ENCODE assay signal across 9 mouse cellular contexts in the genomic region with DNA sequence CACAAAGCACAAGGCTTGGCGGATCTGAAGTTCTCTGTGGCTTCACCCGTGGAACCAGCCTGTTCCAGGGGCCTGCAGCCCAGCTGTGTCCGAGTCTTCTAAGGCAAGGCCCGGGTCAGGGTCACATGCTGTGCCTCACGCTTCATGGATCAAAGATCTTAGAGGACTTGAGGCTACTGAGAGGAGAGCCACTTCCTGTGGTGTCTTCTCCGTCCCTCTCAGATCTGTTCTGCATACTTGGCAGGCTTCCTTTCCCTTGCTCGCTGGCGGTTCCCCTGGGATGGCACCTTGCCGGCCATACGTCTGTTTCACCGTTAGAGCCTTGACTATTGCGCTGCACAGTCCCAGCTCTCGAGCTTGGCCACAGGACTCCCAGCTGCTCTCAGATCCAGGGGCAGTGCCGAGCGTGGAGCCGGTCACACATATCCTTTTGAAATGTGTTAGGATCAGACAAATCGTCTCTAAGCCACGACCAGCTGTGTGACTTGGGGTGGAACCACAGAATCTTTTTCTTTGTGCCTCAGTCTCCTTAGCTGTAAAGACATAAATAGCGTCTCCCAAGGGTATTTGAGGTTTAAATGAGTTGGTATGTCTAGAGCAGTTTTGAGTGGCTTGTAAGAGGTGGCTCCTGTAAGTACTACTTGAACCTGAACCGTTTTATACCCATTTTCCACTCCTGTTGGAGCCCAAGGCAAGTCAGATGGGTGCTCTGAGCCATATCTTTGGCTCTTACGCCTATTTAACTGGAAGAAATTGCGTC. TPM values are rescaled to one million over a fixed set of nuclear protein-coding genes. Genes with fewer than 3 reads are reported as not detected.
DNase-seq lines count a peak whose midpoint lies in the region; ATAC-seq and TF ChIP-seq lines count a peak whose summit lies in the region.
"Had no signal": no experiment of that assay in that cellular context is flagged by ENCODE, and none has a peak within 500 bp of the region (broad histone marks: within the 10 kb centered on the region; RNA-seq: fewer than 3 reads in every experiment).

No protein-coding gene starts in this region.

- no peak overlapping the region for H3K9ac ChIP-seq in midbrain, embryonic 11.5 days (ENCODE audit: low read length)
- H3K9ac ChIP-seq: liver, embryonic 15.5 days had no signal

- DNase-seq in cerebellum, adult 2 months = peak; percentile 63 to 67
- DNase-seq in cerebellum, adult 8-10 months = no peak
- peak; percentile 55 to 64 for DNase-seq in cerebellum, postnatal 25 days
- peak; percentile 74 for DNase-seq in kidney, adult 11 months
- peak; percentile 81 for DNase-seq in midbrain, embryonic 11.5 days (ENCODE audit: low spot score, missing footprints)
- no peak for DNase-seq in urinary bladder, postnatal 10 days (ENCODE audit: low spot score)
- no peak for DNase-seq in right cerebral cortex, postnatal 14 days
- no peak for DNase-seq in urinary bladder, postnatal 4 days (ENCODE audit: low spot score in 2 of 2)

- TF ChIP-seq POLR2A in cerebellum, adult 2 months (IDR thresholded peaks at IDR 0.05; ENCODE audit: borderline replicate concordance, insufficient read depth, low read length) = no peak

- H3K36me3 ChIP-seq in midbrain, embryonic 11.5 days (ENCODE audit: control insufficient read depth, insufficient read depth, low read length) = peaks cover 17% of the 10 kb centered on the region
- H3K36me3 ChIP-seq: liver, embryonic 15.5 days had no signal

- H3K9me3 ChIP-seq in midbrain, embryonic 11.5 days (ENCODE audit: control insufficient read depth, low read length) = no peaks in the 10 kb centered on the region
- H3K9me3 ChIP-seq: liver, embryonic 15.5 days had no signal

- peak overlapping the region; percentile 75 for H3K27ac ChIP-seq in cerebellum, adult 2 months (ENCODE audit: insufficient read depth, low read length)
- no peak overlapping the region for H3K27ac ChIP-seq in midbrain, embryonic 11.5 days (ENCODE audit: low read depth, low read length)
- H3K27ac ChIP-seq: liver, embryonic 15.5 days had no signal

- H3K27me3 ChIP-seq in cerebellum, adult 2 months (ENCODE audit: control insufficient read depth, insufficient read depth, low read length) = no peaks in the 10 kb centered on the region
- H3K27me3 ChIP-seq in midbrain, embryonic 11.5 days (ENCODE audit: control insufficient read depth, insufficient read depth, low read length) = no peaks in the 10 kb centered on the region

- WGBS in cerebellum, adult 2 months = 22% methylated on average over 22 of the region's 22 CpGs
- WGBS in midbrain, embryonic 11.5 days = 51% methylated on average over 22 of the region's 22 CpGs

- peak overlapping the region; percentile 22; the same call in 1 of the 2 replicates for H3K4me2 ChIP-seq in midbrain, embryonic 11.5 days
- H3K4me2 ChIP-seq: liver, embryonic 15.5 days had no signal

- TF ChIP-seq CTCF in cerebellum, adult 2 months (IDR thresholded peaks at IDR 0.05; ENCODE audit: borderline replicate concordance, insufficient read depth, low read depth, low read length) = no peak

- H3K4me3 ChIP-seq in cerebellum, adult 2 months (replicated peaks; ENCODE audit: insufficient read depth, low read depth, low read length) = no peak overlapping the region
- no peak overlapping the region for H3K4me3 ChIP-seq in midbrain, embryonic 11.5 days (ENCODE audit: low read depth, low read length)
- H3K4me3 ChIP-seq: liver, embryonic 15.5 days had no signal

- H3K4me1 ChIP-seq in cerebellum, adult 2 months (ENCODE audit: control insufficient read depth, insufficient read depth, low read length) = peaks cover 70% of the 10 kb centered on the region
- peaks cover 35% of the 10 kb centered on the region for H3K4me1 ChIP-seq in midbrain, embryonic 11.5 days (ENCODE audit: control insufficient read depth, insufficient read depth, low read length)

- no peak for ATAC-seq in midbrain, embryonic 11.5 days (ENCODE audit: low FRiP score)

RNA-seq across cellular contexts. Expression of gene Sbk1, which starts 5.3 kb away (rescaled TPM):
- polyA plus RNA-seq in cerebellum, adult 2 months (2012; rRNA removed) = 227 and 282 TPM in 2 replicates
- polyA plus RNA-seq in midbrain, embryonic 11.5 days (2014; fragmentation: Nextera tagmentation; extraction: Ambion mirVana) = 133 and 162 TPM in 2 replicates

Comparison
In these comparisons a context has a peak if more than half of its experiments do, and no peak if none do; other contexts are left out.
1. DNase-seq: peak in cerebellum, adult 2 months (2 of 2), cerebellum, postnatal 25 days (2 of 2), kidney, adult 11 months (single experiment) and midbrain, embryonic 11.5 days (single experiment); none in cerebellum, adult 8-10 months (single experiment), urinary bladder, postnatal 10 days (single experiment), right cerebral cortex, postnatal 14 days (single experiment) and urinary bladder, postnatal 4 days (0 of 2).